Mouse (Mus musculus): ENCODE measurements around the gene Tmub2. TPM values are rescaled to one million over a fixed set of nuclear protein-coding genes. Genes with fewer than 3 reads are reported as not detected.

Gene Tmub2
- polyA plus RNA-seq, 1 experiment from 2014 or later, result 40.9 TPM

- no peak for ATAC-seq (replicated peaks; ENCODE audit: insufficient number of reproducible peaks, low FRiP score, low TSS enrichment, low read depth)
- Histone ChIP-seq H3K4me1 (ENCODE audit: control insufficient read depth, insufficient read depth, low read length) (peaks cover 4% of the 10 kb centered on the region; the same call in 1 of the 2 replicates), H3K9ac (replicated peaks; ENCODE audit: low read length) (peak overlapping the region; percentile 100), H3K4me2 (ENCODE audit: low read depth, low read length) (peak overlapping the region; percentile 90), H3K27me3 (ENCODE audit: control insufficient read depth, insufficient read depth, low read length) (no peaks in the 10 kb centered on the region), H3K4me3 (ENCODE audit: low read depth, low read length) (peak overlapping the region; percentile 100), H3K36me3 (replicated peaks; ENCODE audit: control insufficient read depth, insufficient read depth, low read depth, low read length) (no peaks in the 10 kb centered on the region; the same call in 1 of the 2 replicates), H3K9me3 (replicated peaks; ENCODE audit: control insufficient read depth, low read length) (no peaks in the 10 kb centered on the region), H3K27ac (replicated peaks; ENCODE audit: low read depth, low read length) (peak overlapping the region; percentile 99)
- peak; percentile 63 for DNase-seq (ENCODE audit: low spot score)
- under 1% methylated on average over 81 of the region's 84 CpGs for WGBS
Observed at GRCm38 (mm10) chr11:102318576-102319409, 34.1 kb downstream of the Tmub2 start.

GRCm38 (mm10) chr11:102319410-102319792 is 34.7 kb downstream of the Tmub2 start, which contains the start of gene Ubtf:
Gene Ubtf (minus strand): TSS chr11:102319742.
- peak within 1 kb of the TSS; percentile 100 for H3K4me3 ChIP-seq (ENCODE audit: low read depth, low read length)
- peak within 1 kb of the TSS; percentile 99 for H3K27ac ChIP-seq (replicated peaks; ENCODE audit: low read depth, low read length)
- H3K9ac ChIP-seq (replicated peaks; ENCODE audit: low read length), result peak within 1 kb of the TSS; percentile 100
- ATAC-seq (replicated peaks; ENCODE audit: insufficient number of reproducible peaks, low FRiP score, low TSS enrichment, low read depth) (no peak), DNase-seq (ENCODE audit: low spot score) (peak; percentile 76)
- peak within 1 kb of the TSS; percentile 90 for H3K4me2 ChIP-seq (ENCODE audit: low read depth, low read length)
- WGBS, result 0% methylated on average over 25 of the region's 25 CpGs
- H3K27me3 ChIP-seq (ENCODE audit: control insufficient read depth, insufficient read depth, low read length), result no peaks in the 10 kb centered on the region
- H3K9me3 ChIP-seq (replicated peaks; ENCODE audit: control insufficient read depth, low read length), result no peaks in the 10 kb centered on the region
- H3K4me1 ChIP-seq (ENCODE audit: control insufficient read depth, insufficient read depth, low read length), result peaks cover 4% of the 10 kb centered on the region; the same call in 1 of the 2 replicates
- no peaks in the 10 kb centered on the region for H3K36me3 ChIP-seq (replicated peaks; ENCODE audit: control insufficient read depth, insufficient read depth, low read depth, low read length)

DNA sequence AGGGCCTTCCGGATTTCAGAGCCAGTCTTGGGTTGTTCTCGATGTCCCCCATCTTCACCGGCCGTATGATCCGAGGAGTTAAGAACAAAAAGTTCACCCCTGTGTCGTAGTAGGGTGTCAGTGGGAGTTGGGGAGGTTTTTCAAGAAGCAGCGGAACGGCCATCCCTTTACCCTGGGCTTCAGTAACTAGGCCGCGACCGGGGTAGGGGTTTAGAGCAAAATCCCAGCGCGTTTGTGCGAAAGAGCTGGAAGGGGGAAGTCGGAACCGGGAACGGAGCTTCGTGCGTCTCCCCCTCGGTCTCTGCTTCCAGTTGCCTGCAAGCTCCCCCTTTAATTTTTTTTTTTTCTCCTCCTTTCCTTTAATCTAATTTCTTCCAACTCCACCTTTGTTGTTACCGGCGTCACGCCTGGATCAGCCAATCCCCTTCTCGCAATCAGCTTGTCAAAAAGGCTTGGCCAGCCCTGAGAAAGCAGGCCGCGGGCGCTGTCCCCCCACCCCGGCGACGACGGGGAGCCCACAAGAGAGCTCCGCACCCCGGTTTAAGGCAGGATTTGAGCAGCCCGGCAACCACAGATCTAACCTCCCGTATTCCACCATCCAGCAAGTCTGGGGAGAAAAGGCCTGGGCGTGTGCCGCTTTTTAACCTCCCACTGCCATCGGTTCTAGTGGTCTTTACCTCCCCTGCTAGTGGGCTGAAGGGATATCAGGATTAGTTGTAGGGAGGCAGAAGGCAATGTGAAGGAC is 35.4 kb downstream of the Tmub2 start:
- Histone ChIP-seq H3K9ac (replicated peaks; ENCODE audit: low read length) (peak overlapping the region; percentile 100), H3K27me3 (ENCODE audit: control insufficient read depth, insufficient read depth, low read length) (no peaks in the 10 kb centered on the region), H3K4me1 (ENCODE audit: control insufficient read depth, insufficient read depth, low read length) (peaks cover 4% of the 10 kb centered on the region; the same call in 1 of the 2 replicates), H3K4me2 (ENCODE audit: low read depth, low read length) (peak overlapping the region; percentile 90), H3K9me3 (replicated peaks; ENCODE audit: control insufficient read depth, low read length) (no peaks in the 10 kb centered on the region), H3K4me3 (ENCODE audit: low read depth, low read length) (peak overlapping the region; percentile 100), H3K36me3 (replicated peaks; ENCODE audit: control insufficient read depth, insufficient read depth, low read depth, low read length) (no peaks in the 10 kb centered on the region), H3K27ac (replicated peaks; ENCODE audit: low read depth, low read length) (peak overlapping the region; percentile 99)
- peak; percentile 83 for DNase-seq (ENCODE audit: low spot score)
- 1% methylated on average over 38 of the region's 38 CpGs for WGBS
- ATAC-seq (replicated peaks; ENCODE audit: insufficient number of reproducible peaks, low FRiP score, low TSS enrichment, low read depth), result no peak

- Histone ChIP-seq H3K27ac (replicated peaks; ENCODE audit: low read depth, low read length) (peak overlapping the region; percentile 99), H3K27me3 (ENCODE audit: control insufficient read depth, insufficient read depth, low read length) (no peaks in the 10 kb centered on the region), H3K4me1 (ENCODE audit: control insufficient read depth, insufficient read depth, low read length) (peaks cover 4% of the 10 kb centered on the region; the same call in 1 of the 2 replicates), H3K9ac (replicated peaks; ENCODE audit: low read length) (peak overlapping the region; percentile 100), H3K9me3 (replicated peaks; ENCODE audit: control insufficient read depth, low read length) (no peaks in the 10 kb centered on the region), H3K36me3 (replicated peaks; ENCODE audit: control insufficient read depth, insufficient read depth, low read depth, low read length) (no peaks in the 10 kb centered on the region), H3K4me3 (ENCODE audit: low read depth, low read length) (peak overlapping the region; percentile 100), H3K4me2 (ENCODE audit: low read depth, low read length) (peak overlapping the region; percentile 90)
- DNase-seq (ENCODE audit: low spot score) (peak; percentile 36), ATAC-seq (replicated peaks; ENCODE audit: insufficient number of reproducible peaks, low FRiP score, low TSS enrichment, low read depth) (no peak)
- 26% methylated on average over 10 of the region's 10 CpGs for WGBS
Observed at GRCm38 (mm10) chr11:102320686-102321005, 35.9 kb downstream of the Tmub2 start.

DNA sequence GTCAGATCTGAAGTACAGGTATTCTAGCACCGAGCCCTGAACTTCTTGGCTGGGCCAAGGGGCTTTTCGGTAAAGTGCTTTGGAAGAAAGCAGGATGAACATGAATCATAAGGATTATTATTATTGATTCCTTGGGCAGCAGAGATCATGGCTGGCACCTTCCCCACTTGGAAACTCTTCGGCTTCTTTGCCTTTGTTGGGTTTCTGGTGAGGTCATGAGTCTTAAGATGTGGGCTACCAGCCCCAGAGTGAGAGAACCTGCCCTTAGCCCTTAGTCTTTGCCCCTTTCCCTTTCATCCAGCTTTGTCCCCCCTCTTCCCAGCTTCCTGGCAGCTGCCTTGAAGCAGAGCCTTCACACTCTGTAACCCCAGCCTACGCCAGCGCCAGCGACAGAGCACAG is 37.2 kb downstream of the Tmub2 start:
- ATAC-seq (replicated peaks; ENCODE audit: insufficient number of reproducible peaks, low FRiP score, low TSS enrichment, low read depth), result no peak
- no peak overlapping the region for H3K27ac ChIP-seq (replicated peaks; ENCODE audit: low read depth, low read length)
- H3K9ac ChIP-seq (replicated peaks; ENCODE audit: low read length), result no peak overlapping the region
- no peak overlapping the region for H3K4me3 ChIP-seq (ENCODE audit: low read depth, low read length)
- 75% methylated on average over 6 of the region's 6 CpGs for WGBS
- H3K4me1 ChIP-seq (ENCODE audit: control insufficient read depth, insufficient read depth, low read length), result no peaks in the 10 kb centered on the region
- H3K4me2 ChIP-seq (ENCODE audit: low read depth, low read length), result no peak overlapping the region
- H3K36me3 ChIP-seq (replicated peaks; ENCODE audit: control insufficient read depth, insufficient read depth, low read depth, low read length), result no peaks in the 10 kb centered on the region
- H3K27me3 ChIP-seq (ENCODE audit: control insufficient read depth, insufficient read depth, low read length), result no peaks in the 10 kb centered on the region
- no peak for DNase-seq (ENCODE audit: low spot score)
- H3K9me3 ChIP-seq (replicated peaks; ENCODE audit: control insufficient read depth, low read length), result no peaks in the 10 kb centered on the region

- no peak for DNase-seq (ENCODE audit: low spot score)
- Histone ChIP-seq H3K4me2 (ENCODE audit: low read depth, low read length) (no peak overlapping the region), H3K9ac (replicated peaks; ENCODE audit: low read length) (no peak overlapping the region), H3K4me1 (ENCODE audit: control insufficient read depth, insufficient read depth, low read length) (no peaks in the 10 kb centered on the region), H3K27me3 (ENCODE audit: control insufficient read depth, insufficient read depth, low read length) (no peaks in the 10 kb centered on the region), H3K27ac (replicated peaks; ENCODE audit: low read depth, low read length) (no peak overlapping the region), H3K4me3 (ENCODE audit: low read depth, low read length) (no peak overlapping the region), H3K36me3 (replicated peaks; ENCODE audit: control insufficient read depth, insufficient read depth, low read depth, low read length) (no peaks in the 10 kb centered on the region), H3K9me3 (replicated peaks; ENCODE audit: control insufficient read depth, low read length) (no peaks in the 10 kb centered on the region)
- WGBS, result 84% methylated on average over 1 of the region's 1 CpGs
- ATAC-seq (replicated peaks; ENCODE audit: insufficient number of reproducible peaks, low FRiP score, low TSS enrichment, low read depth), result no peak
Observed at GRCm38 (mm10) chr11:102323516-102323915, 38.8 kb downstream of the Tmub2 start.

DNA sequence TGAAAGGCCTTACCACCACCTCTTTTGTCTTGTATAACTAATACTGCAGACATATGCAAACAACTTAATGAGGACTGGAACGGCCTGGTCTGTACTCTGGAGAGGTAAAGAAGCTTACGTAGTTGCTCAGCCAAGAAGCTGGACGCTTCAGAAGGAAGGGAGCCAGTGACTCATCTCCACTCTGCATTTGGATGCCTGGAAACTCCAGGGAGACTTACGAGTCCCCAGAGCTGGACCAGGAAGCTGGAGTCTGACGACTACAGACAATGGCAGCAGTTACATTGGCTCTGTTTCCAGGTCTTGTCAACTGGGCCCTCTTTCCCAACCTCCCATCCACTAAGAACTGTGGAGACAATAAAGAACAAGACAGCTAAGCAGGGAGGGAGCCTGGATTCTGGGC is 42.5 kb downstream of the Tmub2 start:
- WGBS, result 74% methylated on average over 5 of the region's 5 CpGs
- DNase-seq (ENCODE audit: low spot score) (no peak), ATAC-seq (replicated peaks; ENCODE audit: insufficient number of reproducible peaks, low FRiP score, low TSS enrichment, low read depth) (no peak)
- no peak overlapping the region for H3K9ac ChIP-seq (replicated peaks; ENCODE audit: low read length)
- H3K36me3 ChIP-seq (replicated peaks; ENCODE audit: control insufficient read depth, insufficient read depth, low read depth, low read length), result no peaks in the 10 kb centered on the region
- H3K4me2 ChIP-seq (ENCODE audit: low read depth, low read length), result no peak overlapping the region
- H3K27ac ChIP-seq (replicated peaks; ENCODE audit: low read depth, low read length), result no peak overlapping the region
- no peak overlapping the region for H3K4me3 ChIP-seq (ENCODE audit: low read depth, low read length)
- H3K9me3 ChIP-seq (replicated peaks; ENCODE audit: control insufficient read depth, low read length), result no peaks in the 10 kb centered on the region
- no peaks in the 10 kb centered on the region for H3K4me1 ChIP-seq (ENCODE audit: control insufficient read depth, insufficient read depth, low read length)
- no peaks in the 10 kb centered on the region for H3K27me3 ChIP-seq (ENCODE audit: control insufficient read depth, insufficient read depth, low read length)

GRCm38 (mm10) chr11:102327839-102328238 is 43.1 kb downstream of the Tmub2 start:
- Histone ChIP-seq H3K4me2 (ENCODE audit: low read depth, low read length) (no peak overlapping the region), H3K9me3 (replicated peaks; ENCODE audit: control insufficient read depth, low read length) (no peaks in the 10 kb centered on the region), H3K9ac (replicated peaks; ENCODE audit: low read length) (no peak overlapping the region), H3K27me3 (ENCODE audit: control insufficient read depth, insufficient read depth, low read length) (no peaks in the 10 kb centered on the region), H3K27ac (replicated peaks; ENCODE audit: low read depth, low read length) (no peak overlapping the region), H3K36me3 (replicated peaks; ENCODE audit: control insufficient read depth, insufficient read depth, low read depth, low read length) (no peaks in the 10 kb centered on the region), H3K4me3 (ENCODE audit: low read depth, low read length) (no peak overlapping the region), H3K4me1 (ENCODE audit: control insufficient read depth, insufficient read depth, low read length) (no peaks in the 10 kb centered on the region)
- DNase-seq (ENCODE audit: low spot score) (no peak), ATAC-seq (replicated peaks; ENCODE audit: insufficient number of reproducible peaks, low FRiP score, low TSS enrichment, low read depth) (no peak)
- 79% methylated on average over 7 of the region's 7 CpGs for WGBS
